Mouse (Mus musculus) stomach, embryonic 15.5 days (tissue): ENCODE measurements at regions not wholly inside any gene's neighbourhood (a gene's known extent, or its start where the extent isn't known, plus 50 kb on each side); places are given as distances from the start of the nearest gene placed in this dataset.

Experiments
- ATAC-seq: fragments of 200-750 bp; cut with Nextera tagmentation; 2 replicates; pipeline ENCODE4 v1.8.0; 2017; ENCODE audit warnings: low read depth, moderate number of reproducible peaks, moderate TSS enrichment; ENCODE audit not compliant: insufficient read depth, low FRiP score
- H3K27ac ChIP-seq: fragments of 300-500 bp; sonication (generic); 2 replicates; pipeline ENCODE4 v1.5.1; 2015; ENCODE audit warnings: mild to moderate bottlenecking, inconsistent platforms
- H3K27me3 ChIP-seq: fragments of 300-500 bp; sonication (generic); replicated peaks from 2 replicates; pipeline ENCODE4 v1.6.1; 2015; ENCODE audit warnings: inconsistent platforms
- H3K36me3 ChIP-seq: fragments of 300-500 bp; sonication (generic); 2 replicates; pipeline ENCODE4 v1.6.1; 2015; ENCODE audit warnings: inconsistent platforms
- H3K4me1 ChIP-seq: fragments of 300-500 bp; sonication (generic); 2 replicates; pipeline ENCODE4 v1.6.1; 2015; ENCODE audit warnings: inconsistent platforms
- H3K4me2 ChIP-seq: fragments of 300-500 bp; sonication (generic); 2 replicates; pipeline ENCODE4 v1.6.1; 2015; ENCODE audit warnings: mild to moderate bottlenecking, inconsistent platforms
- H3K4me3 ChIP-seq: fragments of 300-500 bp; sonication (generic); replicated peaks from 2 replicates; pipeline ENCODE4 v1.5.1; 2015; ENCODE audit warnings: inconsistent platforms
- H3K9ac ChIP-seq: fragments of 300-500 bp; sonication (generic); 2 replicates; pipeline ENCODE4 v1.6.1; 2015; ENCODE audit warnings: inconsistent platforms
- H3K9me3 ChIP-seq: fragments of 300-500 bp; sonication (generic); 2 replicates; pipeline ENCODE4 v1.6.1; 2016; ENCODE audit warnings: inconsistent platforms
- WGBS: fragments of 180-500 bp; shearing (Covaris S2); methylation state at CpG from one replicate; pipeline ENCODE4 v1.1.7; 2015; 5-methylcytosine and 5-hydroxymethylcytosine counted together

- no peak overlapping the region for H3K4me2 ChIP-seq
- H3K27me3 ChIP-seq: 0 out of 2 replicates have a peak, but pooled peaks cover 5% of the 10 kb centered on the region
- no peak overlapping the region for H3K9ac ChIP-seq
- no peak for ATAC-seq
- no peaks in the 10 kb centered on the region for H3K36me3 ChIP-seq
- no peaks in the 10 kb centered on the region for H3K4me1 ChIP-seq
- H3K9me3 ChIP-seq: no peaks in the 10 kb centered on the region
- no peak overlapping the region for H3K4me3 ChIP-seq
- H3K27ac ChIP-seq: no peak overlapping the region
Measured at GRCm38 (mm10) chr1:184553791-184554190, 178.6 kb downstream of the Hlx start.

- Histone ChIP-seq H3K9me3 (no peaks in the 10 kb centered on the region), H3K4me2 (no peak overlapping the region), H3K4me3 (no peak overlapping the region), H3K27me3 (0 out of 2 replicates have a peak, but pooled peaks cover 5% of the 10 kb centered on the region), H3K27ac (no peak overlapping the region), H3K4me1 (no peaks in the 10 kb centered on the region), H3K36me3 (no peaks in the 10 kb centered on the region), H3K9ac (no peak overlapping the region)
- no peak for ATAC-seq
- WGBS: 81% methylated on average over 2 of the region's 2 CpGs
Measured at GRCm38 (mm10) chr1:184550491-184550890, 181.9 kb downstream of the Hlx start.

GRCm38 (mm10) chr1:184547650-184548235, 184.7 kb downstream of the Hlx start:
- Histone ChIP-seq H3K4me2 (no peak overlapping the region), H3K9ac (no peak overlapping the region), H3K36me3 (no peaks in the 10 kb centered on the region), H3K9me3 (no peaks in the 10 kb centered on the region), H3K4me1 (no peaks in the 10 kb centered on the region), H3K4me3 (no peak overlapping the region), H3K27ac (no peak overlapping the region), H3K27me3 (0 out of 2 replicates have a peak, but pooled peaks cover 5% of the 10 kb centered on the region)
- ATAC-seq: no peak
- WGBS: 38% methylated on average over 15 of the region's 15 CpGs

GRCm38 (mm10) chr1:184546140-184546661, 186.2 kb downstream of the Hlx start:
- ATAC-seq: no peak
- Histone ChIP-seq H3K9ac (no peak overlapping the region), H3K9me3 (no peaks in the 10 kb centered on the region), H3K4me2 (no peak overlapping the region), H3K36me3 (no peaks in the 10 kb centered on the region), H3K27ac (no peak overlapping the region), H3K4me1 (no peaks in the 10 kb centered on the region), H3K27me3 (0 out of 2 replicates have a peak, but pooled peaks cover 5% of the 10 kb centered on the region), H3K4me3 (no peak overlapping the region)
- WGBS: 79% methylated on average over 5 of the region's 5 CpGs

- no peaks in the 10 kb centered on the region for H3K9me3 ChIP-seq
- no peaks in the 10 kb centered on the region for H3K4me1 ChIP-seq
- no peak overlapping the region for H3K9ac ChIP-seq
- H3K27ac ChIP-seq: no peak overlapping the region
- WGBS: 55% methylated on average over 4 of the region's 4 CpGs
- no peaks in the 10 kb centered on the region for H3K36me3 ChIP-seq
- no peak overlapping the region for H3K4me3 ChIP-seq
- ATAC-seq: no peak
- H3K4me2 ChIP-seq: no peak overlapping the region
- 0 out of 2 replicates have a peak, but pooled peaks cover 3% of the 10 kb centered on the region for H3K27me3 ChIP-seq
Measured at GRCm38 (mm10) chr1:184545111-184545510, 187.3 kb downstream of the Hlx start.

- WGBS: 68% methylated on average over 11 of the region's 11 CpGs
- Histone ChIP-seq H3K27ac (no peak overlapping the region), H3K4me1 (0 out of 2 replicates have a peak, but pooled peaks cover 2% of the 10 kb centered on the region), H3K4me2 (no peak overlapping the region), H3K9ac (no peak overlapping the region), H3K4me3 (no peak overlapping the region), H3K9me3 (no peaks in the 10 kb centered on the region), H3K36me3 (no peaks in the 10 kb centered on the region), H3K27me3 (no peaks in the 10 kb centered on the region)
- ATAC-seq: no peak
Measured at GRCm38 (mm10) chr1:184542321-184543115, 189.9 kb downstream of the Hlx start.

GRCm38 (mm10) chr1:184539818-184540217, 192.6 kb downstream of the Hlx start:
- Histone ChIP-seq H3K27me3 (no peaks in the 10 kb centered on the region), H3K36me3 (no peaks in the 10 kb centered on the region), H3K27ac (no peak overlapping the region), H3K9ac (no peak overlapping the region), H3K9me3 (no peaks in the 10 kb centered on the region), H3K4me3 (no peak overlapping the region), H3K4me1 (0 out of 2 replicates have a peak, but pooled peaks cover 2% of the 10 kb centered on the region), H3K4me2 (no peak overlapping the region)
- no peak for ATAC-seq
- WGBS: 40% methylated on average over 7 of the region's 7 CpGs

- no peak for ATAC-seq
- H3K4me1 ChIP-seq: 0 out of 2 replicates have a peak, but pooled peaks cover 2% of the 10 kb centered on the region
- H3K27ac ChIP-seq: no peak overlapping the region
- H3K9ac ChIP-seq: no peak overlapping the region
- no peak overlapping the region for H3K4me3 ChIP-seq
- H3K9me3 ChIP-seq: no peaks in the 10 kb centered on the region
- no peaks in the 10 kb centered on the region for H3K36me3 ChIP-seq
- H3K4me2 ChIP-seq: no peak overlapping the region
- H3K27me3 ChIP-seq: no peaks in the 10 kb centered on the region
- WGBS: 69% methylated on average over 11 of the region's 11 CpGs
Measured at GRCm38 (mm10) chr1:184536311-184537200, 195.9 kb downstream of the Hlx start.

GRCm38 (mm10) chr1:184535691-184536090, 196.7 kb downstream of the Hlx start:
- 90% methylated on average over 3 of the region's 3 CpGs for whole genome bisulfite sequencing
- no peak overlapping the region for H3K4me3 ChIP-seq
- no peaks in the 10 kb centered on the region for H3K27me3 ChIP-seq
- 0 out of 2 replicates have a peak, but pooled peaks cover 2% of the 10 kb centered on the region for H3K4me1 ChIP-seq
- no peak overlapping the region for H3K9ac ChIP-seq
- no peak overlapping the region for H3K27ac ChIP-seq
- H3K9me3 ChIP-seq: no peaks in the 10 kb centered on the region
- H3K4me2 ChIP-seq: no peak overlapping the region
- H3K36me3 ChIP-seq: no peaks in the 10 kb centered on the region
- no peak for ATAC-seq

- no peak for ATAC-seq
- Histone ChIP-seq H3K4me3 (no peak overlapping the region), H3K27ac (no peak overlapping the region), H3K36me3 (no peaks in the 10 kb centered on the region), H3K27me3 (no peaks in the 10 kb centered on the region), H3K4me1 (no peaks in the 10 kb centered on the region), H3K4me2 (no peak overlapping the region), H3K9me3 (no peaks in the 10 kb centered on the region), H3K9ac (no peak overlapping the region)
- WGBS: 84% methylated on average over 4 of the region's 4 CpGs
Measured at GRCm38 (mm10) chr1:184534511-184534910, 197.9 kb downstream of the Hlx start.

GRCm38 (mm10) chr1:184533870-184534269, 198.5 kb downstream of the Hlx start:
- 41% methylated on average over 5 of the region's 5 CpGs for WGBS
- no peak for ATAC-seq
- no peak overlapping the region for H3K27ac ChIP-seq
- no peaks in the 10 kb centered on the region for H3K27me3 ChIP-seq
- H3K4me3 ChIP-seq: no peak overlapping the region
- no peaks in the 10 kb centered on the region for H3K4me1 ChIP-seq
- no peaks in the 10 kb centered on the region for H3K9me3 ChIP-seq
- H3K4me2 ChIP-seq: no peak overlapping the region
- H3K36me3 ChIP-seq: no peaks in the 10 kb centered on the region
- no peak overlapping the region for H3K9ac ChIP-seq
